Mouse (Mus musculus): ENCODE data around the gene Myo9b.

- TF ChIP-seq CTCF (IDR thresholded peaks at IDR 0.05; ENCODE audit: borderline replicate concordance, extremely low read depth, insufficient read depth, insufficient read length) (no peak), POLR2A (IDR thresholded peaks at IDR 0.05; ENCODE audit: borderline replicate concordance, extremely low read depth, insufficient read depth, insufficient read length, poor library complexity, severe bottlenecking) (no peak)
These were observed 41.4 kb downstream of the Myo9b start for GRCm38 (mm10) chr8:71313951-71314350.
